Mouse (Mus musculus) kidney, embryonic 16.5 days (tissue): ENCODE measurements at regions not wholly inside any gene's neighbourhood (a gene's known extent, or its start where the extent isn't known, plus 50 kb on each side); places are given as distances from the start of the nearest gene placed in this dataset.

Source experiments
- ATAC-seq: fragments of 200-750 bp; cut with Nextera tagmentation; 2 replicates; pipeline ENCODE4 v1.8.0; 2017; ENCODE audit warnings: moderate TSS enrichment; ENCODE audit not compliant: low FRiP score, low TSS enrichment
- H3K27ac ChIP-seq: fragments of 300-500 bp; sonication (generic); 2 replicates; pipeline ENCODE4 v1.5.1; 2014; ENCODE audit warnings: low read length
- H3K27me3 ChIP-seq: fragments of 300-500 bp; sonication (generic); 2 replicates; pipeline ENCODE4 v1.6.1; 2014; ENCODE audit warnings: low read length, control low read depth, mixed read lengths; ENCODE audit not compliant: insufficient read depth
- H3K36me3 ChIP-seq: fragments of 300-500 bp; sonication (generic); 2 replicates; pipeline ENCODE4 v1.6.1; 2014; ENCODE audit warnings: low read length, control low read depth, mixed read lengths; ENCODE audit not compliant: insufficient read depth
- H3K4me1 ChIP-seq: fragments of 300-500 bp; sonication (generic); 2 replicates; pipeline ENCODE4 v1.6.1; 2014; ENCODE audit warnings: low read length, control low read depth, mixed read lengths; ENCODE audit not compliant: insufficient read depth
- H3K4me2 ChIP-seq: fragments of 300-500 bp; sonication (generic); replicated peaks from 2 replicates; pipeline ENCODE4 v1.6.1; 2014; ENCODE audit warnings: low read depth, low read length
- H3K4me3 ChIP-seq: fragments of 300-500 bp; sonication (generic); 2 replicates; pipeline ENCODE4 v1.5.1; 2014; ENCODE audit warnings: mild to moderate bottlenecking, low read length
- H3K9ac ChIP-seq: fragments of 300-500 bp; sonication (generic); replicated peaks from 2 replicates; pipeline ENCODE4 v1.6.1; 2014; ENCODE audit warnings: low read length
- H3K9me3 ChIP-seq: fragments of 300-500 bp; sonication (generic); 2 replicates; pipeline ENCODE4 v1.6.1; 2016; ENCODE audit warnings: low read length, control low read depth
- WGBS: fragments of 180-500 bp; shearing (Covaris S2); extraction: QIAGEN DNeasy Blood & Tissue Kit; methylation state at CpG from one replicate; pipeline ENCODE4 v1.1.7; 2014; 5-methylcytosine and 5-hydroxymethylcytosine counted together

GRCm38 (mm10) chr9:61055928-61056730, 261.8 kb downstream of the Uaca start:
- no peaks in the 10 kb centered on the region for H3K36me3 ChIP-seq
- ATAC-seq = no peak
- H3K27ac ChIP-seq = no peak overlapping the region
- peaks cover 23% of the 10 kb centered on the region for H3K4me1 ChIP-seq
- H3K4me2 ChIP-seq = no peak overlapping the region
- H3K27me3 ChIP-seq = peaks cover 23% of the 10 kb centered on the region
- WGBS = 80% methylated on average over 15 of the region's 15 CpGs
- no peak overlapping the region for H3K9ac ChIP-seq
- H3K4me3 ChIP-seq = no peak overlapping the region
- peaks cover 8% of the 10 kb centered on the region; the same call in 1 of the 2 replicates for H3K9me3 ChIP-seq

- Histone ChIP-seq H3K4me3 (no peak overlapping the region), H3K4me1 (peaks cover 23% of the 10 kb centered on the region), H3K4me2 (no peak overlapping the region), H3K36me3 (no peaks in the 10 kb centered on the region), H3K9me3 (peaks cover 5% of the 10 kb centered on the region; the same call in 1 of the 2 replicates), H3K27me3 (peaks cover 23% of the 10 kb centered on the region), H3K27ac (no peak overlapping the region), H3K9ac (no peak overlapping the region)
- no peak for ATAC-seq
- WGBS = 35% methylated on average over 10 of the region's 10 CpGs
These were observed 262.5 kb downstream of the Uaca start for GRCm38 (mm10) chr9:61056731-61057270.

DNA sequence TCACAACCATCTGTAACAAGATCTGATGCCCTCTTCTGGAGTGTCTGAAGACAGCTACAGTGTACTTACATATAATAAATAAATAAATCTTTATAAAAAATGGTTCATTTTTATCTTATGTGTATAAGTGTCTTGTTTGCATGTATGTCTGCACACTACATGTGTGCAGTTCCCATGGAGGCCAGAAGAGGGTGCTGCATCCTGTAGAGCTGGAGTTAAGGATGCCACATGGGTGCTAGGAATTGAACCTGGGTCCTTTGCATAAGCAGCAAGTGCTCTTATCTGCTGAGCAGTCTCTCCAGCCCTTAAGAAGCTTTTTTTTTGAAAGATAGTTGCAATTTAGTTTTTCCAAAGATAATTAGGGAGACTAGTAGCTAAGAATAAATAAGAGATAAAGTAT, 264.9 kb downstream of the Uaca start:
- H3K9ac ChIP-seq = no peak overlapping the region
- no peaks in the 10 kb centered on the region for H3K36me3 ChIP-seq
- no peak overlapping the region for H3K4me3 ChIP-seq
- H3K9me3 ChIP-seq = peaks cover 3% of the 10 kb centered on the region; the same call in 1 of the 2 replicates
- ATAC-seq = no peak
- H3K27me3 ChIP-seq = peaks cover 20% of the 10 kb centered on the region
- H3K4me2 ChIP-seq = no peak overlapping the region
- peaks cover 18% of the 10 kb centered on the region for H3K4me1 ChIP-seq
- H3K27ac ChIP-seq = no peak overlapping the region

DNA sequence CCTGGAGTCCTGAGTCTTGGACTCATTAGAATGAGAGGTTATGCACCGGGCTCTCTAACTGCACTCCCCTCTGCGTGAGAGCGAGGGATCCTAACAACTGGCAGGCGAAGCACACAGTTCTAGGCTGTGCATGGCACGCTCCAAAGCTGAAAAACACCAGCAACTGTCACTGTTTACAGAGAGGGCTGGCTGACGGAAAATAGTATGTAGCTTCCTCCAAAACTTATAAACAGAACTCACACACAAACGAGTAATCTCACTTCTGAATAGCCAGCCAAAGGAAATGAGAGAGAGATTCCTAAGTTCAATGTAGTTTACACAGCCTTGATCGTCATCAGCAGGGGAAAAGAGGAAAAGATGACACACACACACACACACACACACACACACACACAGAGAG, 266.6 kb downstream of the Uaca start:
- no peak overlapping the region for H3K27ac ChIP-seq
- no peaks in the 10 kb centered on the region for H3K36me3 ChIP-seq
- no peak overlapping the region for H3K9ac ChIP-seq
- ATAC-seq = no peak
- peaks cover 3% of the 10 kb centered on the region; the same call in 1 of the 2 replicates for H3K9me3 ChIP-seq
- peaks cover 12% of the 10 kb centered on the region for H3K4me1 ChIP-seq
- 80% methylated on average over 8 of the region's 8 CpGs for WGBS
- no peak overlapping the region for H3K4me3 ChIP-seq
- peaks cover 15% of the 10 kb centered on the region for H3K27me3 ChIP-seq
- no peak overlapping the region for H3K4me2 ChIP-seq

- 0 out of 2 replicates have a peak, but pooled peaks cover 3% of the 10 kb centered on the region for H3K27me3 ChIP-seq
- ATAC-seq = 0 out of 2 replicates have a peak, but pooled peaks have one; percentile 31
- no peaks in the 10 kb centered on the region; the same call in 1 of the 2 replicates for H3K9me3 ChIP-seq
- H3K36me3 ChIP-seq = no peaks in the 10 kb centered on the region
- 44% methylated on average over 8 of the region's 8 CpGs for WGBS
- H3K27ac ChIP-seq = no peak overlapping the region
- H3K4me1 ChIP-seq = peaks cover 5% of the 10 kb centered on the region
- H3K4me2 ChIP-seq = no peak overlapping the region
- H3K4me3 ChIP-seq = no peak overlapping the region
- H3K9ac ChIP-seq = no peak overlapping the region
These were observed 270.5 kb downstream of the Uaca start for GRCm38 (mm10) chr9:61064714-61065305.

DNA sequence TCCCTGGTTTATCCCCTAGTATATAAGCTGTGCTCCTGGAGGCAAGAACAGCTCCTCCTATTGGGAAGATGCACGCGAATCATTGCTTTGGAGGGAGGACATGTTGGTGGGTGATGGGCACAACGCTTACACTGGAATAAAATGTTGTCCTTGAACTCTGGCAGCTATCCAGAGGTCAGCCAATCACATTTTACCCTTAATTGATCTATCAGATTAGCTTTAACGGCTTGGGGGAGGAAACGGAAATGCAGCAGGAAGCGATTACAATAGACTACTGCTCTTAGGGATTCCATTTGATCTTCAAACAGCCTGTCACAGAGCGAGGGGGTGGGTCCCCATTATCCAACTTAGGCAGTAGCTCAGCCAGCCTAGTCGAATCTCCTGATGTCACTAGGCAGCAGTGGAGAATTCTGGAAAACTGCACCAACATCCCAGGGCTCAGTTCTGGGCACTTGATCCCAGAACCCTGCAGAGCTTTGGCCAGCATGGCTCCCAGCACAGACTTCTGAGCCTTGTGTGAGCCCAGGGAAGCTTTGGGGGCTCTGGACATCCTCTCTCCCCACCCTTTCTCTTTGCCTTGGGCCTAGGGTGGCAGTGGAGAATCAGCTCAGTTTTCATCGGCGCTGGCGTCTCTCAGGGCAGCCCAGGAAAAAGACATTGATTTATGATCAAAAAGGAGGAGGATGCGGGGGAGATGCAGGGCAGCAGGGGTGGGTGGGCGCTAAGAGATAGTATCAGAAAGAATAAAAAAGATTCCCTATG, 275.4 kb downstream of the Uaca start:
- WGBS = 16% methylated on average over 13 of the region's 13 CpGs
- no peak for ATAC-seq
- H3K36me3 ChIP-seq = no peaks in the 10 kb centered on the region
- no peak overlapping the region for H3K27ac ChIP-seq
- H3K9me3 ChIP-seq = no peaks in the 10 kb centered on the region
- peaks cover 17% of the 10 kb centered on the region for H3K4me1 ChIP-seq
- H3K27me3 ChIP-seq = peaks cover 13% of the 10 kb centered on the region
- no peak overlapping the region for H3K4me2 ChIP-seq
- H3K4me3 ChIP-seq = no peak overlapping the region
- H3K9ac ChIP-seq = no peak overlapping the region

- peaks cover 17% of the 10 kb centered on the region for H3K4me1 ChIP-seq
- no peaks in the 10 kb centered on the region for H3K36me3 ChIP-seq
- no peak overlapping the region for H3K4me2 ChIP-seq
- ATAC-seq = no peak
- 40% methylated on average over 8 of the region's 8 CpGs for WGBS
- H3K27ac ChIP-seq = no peak overlapping the region
- peaks cover 13% of the 10 kb centered on the region for H3K27me3 ChIP-seq
- H3K4me3 ChIP-seq = no peak overlapping the region
- no peak overlapping the region for H3K9ac ChIP-seq
- no peaks in the 10 kb centered on the region for H3K9me3 ChIP-seq
These were observed 276.0 kb downstream of the Uaca start for GRCm38 (mm10) chr9:61070315-61070707.

DNA sequence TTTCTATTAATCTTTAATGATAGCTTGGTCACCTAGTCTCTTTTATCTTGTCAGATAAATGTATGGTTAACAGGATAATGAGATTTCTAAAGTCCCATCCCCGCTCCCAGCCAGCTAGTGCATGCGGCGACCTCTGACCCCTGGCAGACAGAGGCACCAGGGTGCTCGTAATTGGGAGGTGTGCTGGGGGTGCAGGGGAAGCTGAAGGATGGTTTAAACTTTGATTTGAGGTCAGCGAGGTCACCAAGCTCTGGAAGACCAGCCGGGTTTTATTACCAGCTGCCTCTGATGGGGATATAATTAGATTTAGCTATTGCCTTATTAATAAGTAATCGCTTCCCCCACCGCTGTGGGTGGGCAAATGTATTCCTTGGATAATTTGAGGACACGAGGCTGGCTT, 276.5 kb downstream of the Uaca start:
- Histone ChIP-seq H3K27me3 (peaks cover 13% of the 10 kb centered on the region), H3K4me2 (no peak overlapping the region), H3K9me3 (no peaks in the 10 kb centered on the region), H3K36me3 (no peaks in the 10 kb centered on the region), H3K9ac (no peak overlapping the region), H3K27ac (no peak overlapping the region), H3K4me3 (no peak overlapping the region), H3K4me1 (peaks cover 17% of the 10 kb centered on the region)
- no peak for ATAC-seq
- WGBS = 21% methylated on average over 9 of the region's 9 CpGs

- 52% methylated on average over 4 of the region's 4 CpGs for WGBS
- no peaks in the 10 kb centered on the region for H3K9me3 ChIP-seq
- no peak overlapping the region for H3K4me2 ChIP-seq
- H3K4me1 ChIP-seq = peaks cover 17% of the 10 kb centered on the region
- no peak overlapping the region for H3K9ac ChIP-seq
- H3K36me3 ChIP-seq = no peaks in the 10 kb centered on the region
- no peak overlapping the region for H3K4me3 ChIP-seq
- H3K27ac ChIP-seq = no peak overlapping the region
- ATAC-seq = no peak
- peaks cover 10% of the 10 kb centered on the region for H3K27me3 ChIP-seq
These were observed 279.1 kb downstream of the Uaca start for GRCm38 (mm10) chr9:61073482-61073881.
